Mouse (Mus musculus): ENCODE results near the gene Glt1d1.
A peak's percentile ranks its signal among the peaks of the same experiment; 100 is the strongest.
"Not testable (repeated sequence)": the region's sequence is repeated elsewhere in the genome, so short reads cannot be mapped to it uniquely, and the experiment has no call there.

Gene Glt1d1

DNA sequence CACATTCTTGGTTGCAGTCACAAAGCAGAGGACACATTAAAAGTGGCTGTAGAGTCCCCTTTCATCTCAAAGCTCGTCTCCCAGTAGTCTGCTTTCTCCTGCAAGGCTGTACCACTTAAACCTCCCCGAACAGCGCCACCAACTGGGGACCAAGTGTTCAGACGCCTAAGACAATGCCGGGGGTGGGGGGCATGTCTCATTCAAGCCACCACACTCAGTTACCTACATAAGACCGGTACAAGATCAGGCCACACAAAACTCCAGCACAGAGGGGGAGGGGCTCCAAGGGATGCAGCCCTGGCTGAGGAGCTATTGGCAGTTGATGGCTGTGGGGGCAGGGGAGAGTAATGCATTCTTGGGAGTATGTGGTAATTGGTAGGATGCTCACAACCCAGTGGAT is 68.1 kb downstream of the Glt1d1 start:
- DNase-seq: no peak

DNA sequence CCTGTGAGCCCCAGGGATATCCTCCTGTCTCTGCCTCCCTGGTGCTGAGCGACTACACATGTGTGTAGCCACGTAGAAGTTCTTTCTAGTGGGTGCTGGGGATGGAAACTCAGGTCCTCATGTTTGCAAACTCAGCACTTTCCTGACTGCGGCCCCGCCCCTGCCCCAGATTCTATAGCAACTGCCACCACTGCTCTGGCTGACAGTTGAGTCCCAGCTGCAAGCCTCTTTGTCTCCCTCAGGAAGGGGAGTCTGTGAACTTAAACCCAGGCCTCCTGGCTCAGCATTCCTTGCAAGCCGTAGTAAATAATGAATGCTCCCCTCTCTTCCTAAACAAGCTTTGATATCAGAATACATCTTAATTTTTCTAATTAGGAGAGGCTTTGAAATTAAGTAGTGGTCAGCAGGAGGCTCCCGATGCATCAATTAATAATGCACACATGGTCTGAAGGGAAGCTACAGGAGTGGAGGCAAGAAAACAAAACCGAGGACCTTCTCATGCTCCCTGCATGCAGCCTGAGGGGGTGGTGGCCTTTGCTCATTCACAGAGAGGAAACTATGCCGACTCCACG is 71.6 kb downstream of the Glt1d1 start:
- DNase-seq: no peak

DNA sequence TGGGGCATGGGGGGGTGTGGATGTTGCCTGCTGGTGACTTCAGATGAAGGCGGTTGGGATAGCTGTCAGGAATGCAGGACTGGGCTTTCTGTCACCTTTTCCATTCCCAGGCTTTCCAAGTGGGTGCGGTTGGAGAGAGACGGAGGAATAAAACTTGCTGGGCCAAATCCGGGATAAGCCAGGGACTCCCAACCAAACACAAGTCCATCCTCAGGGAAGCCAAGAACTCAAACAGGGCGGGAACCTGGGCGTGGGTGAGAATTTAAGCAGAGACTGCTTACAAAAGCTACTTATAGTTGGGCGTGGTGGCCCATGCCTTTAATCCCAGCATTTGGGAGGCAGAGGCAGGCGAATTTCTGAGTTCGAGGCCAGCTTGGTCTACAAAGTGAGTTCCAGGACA is 73.2 kb downstream of the Glt1d1 start:
- DNase-seq: no peak

DNA sequence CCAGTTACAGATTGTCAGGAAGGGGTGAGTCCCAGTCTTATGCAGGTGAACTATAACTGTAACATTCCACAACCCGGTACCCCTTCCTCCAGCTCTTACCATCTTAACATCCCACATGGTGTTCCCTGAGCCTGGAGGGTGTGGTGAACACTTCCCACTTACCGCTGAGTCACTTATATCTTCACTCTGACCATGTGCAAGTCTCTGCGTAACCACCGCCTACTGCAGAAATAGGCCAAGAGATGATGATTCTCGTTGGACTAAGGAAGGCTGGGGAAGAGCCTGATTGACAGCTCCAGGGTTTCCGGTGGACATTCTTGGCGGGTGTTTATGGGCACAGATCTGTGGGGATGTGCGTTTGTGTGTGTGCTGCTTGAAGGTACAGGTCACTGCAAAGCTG is 73.9 kb downstream of the Glt1d1 start:
- DNase-seq: peak; percentile 23

DNA sequence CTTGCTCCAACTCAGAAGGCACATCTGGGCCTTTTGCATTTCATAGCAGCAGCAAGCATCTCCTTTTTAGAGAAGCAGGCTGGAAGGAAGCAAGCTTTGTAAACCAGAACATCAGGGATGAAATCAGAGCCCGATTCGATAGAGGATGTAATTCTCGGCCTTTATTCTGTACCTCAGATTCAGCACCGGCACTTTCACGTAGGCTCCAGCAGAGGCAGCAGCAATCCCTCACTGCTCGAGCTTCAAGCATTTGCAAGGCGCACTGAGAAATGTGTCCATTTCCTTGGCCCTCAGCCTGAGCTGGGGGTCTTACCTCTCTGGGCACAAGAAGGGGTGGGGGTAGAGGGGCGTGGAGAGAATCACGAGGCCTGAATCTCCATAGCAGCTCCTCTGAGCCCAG is 76.1 kb downstream of the Glt1d1 start:
- peak; percentile 9 for DNase-seq

DNA sequence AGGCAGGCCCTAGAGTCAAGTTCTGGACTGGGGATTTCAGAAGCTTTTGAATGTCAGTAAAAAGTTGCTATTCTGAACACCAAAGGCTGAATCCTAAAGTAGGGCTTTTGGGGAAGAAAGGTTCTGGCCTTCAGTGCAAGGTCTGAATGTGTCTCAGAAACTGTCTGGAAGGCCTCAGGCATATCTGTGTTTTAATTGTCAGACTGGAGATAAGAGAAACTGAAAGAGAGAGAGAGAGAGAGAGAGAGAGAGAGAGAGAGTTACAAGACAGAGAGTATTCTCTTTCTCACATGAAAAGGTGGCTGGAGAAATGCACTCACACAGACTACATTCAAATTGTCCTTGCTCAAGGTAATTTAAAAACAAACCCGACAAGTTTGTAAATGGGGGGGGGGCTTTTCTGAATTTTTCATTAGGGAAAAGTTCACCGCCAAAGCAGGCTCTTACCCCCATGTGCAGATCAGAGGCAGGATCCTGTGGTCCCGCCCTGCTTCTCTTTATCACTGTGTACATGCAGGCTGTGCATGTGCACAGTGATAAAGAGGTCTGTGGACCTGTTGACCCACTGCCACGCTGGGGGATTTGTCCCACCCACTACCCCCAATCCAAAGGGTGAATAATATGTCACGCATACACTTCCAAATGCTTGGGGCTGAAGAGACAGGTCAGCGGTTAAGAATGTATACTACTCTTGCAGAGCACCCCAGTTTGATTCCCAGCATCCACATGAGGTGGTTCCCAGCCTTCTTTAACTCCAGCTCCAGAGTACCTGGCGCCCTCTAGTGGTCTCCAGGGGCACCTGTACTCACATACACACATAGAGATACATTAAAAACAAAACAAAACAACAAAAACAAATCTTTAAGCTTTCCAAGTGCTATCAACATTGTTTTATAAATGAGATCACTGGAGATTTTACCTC is 83.0 kb downstream of the Glt1d1 start:
- no peak for DNase-seq

DNA sequence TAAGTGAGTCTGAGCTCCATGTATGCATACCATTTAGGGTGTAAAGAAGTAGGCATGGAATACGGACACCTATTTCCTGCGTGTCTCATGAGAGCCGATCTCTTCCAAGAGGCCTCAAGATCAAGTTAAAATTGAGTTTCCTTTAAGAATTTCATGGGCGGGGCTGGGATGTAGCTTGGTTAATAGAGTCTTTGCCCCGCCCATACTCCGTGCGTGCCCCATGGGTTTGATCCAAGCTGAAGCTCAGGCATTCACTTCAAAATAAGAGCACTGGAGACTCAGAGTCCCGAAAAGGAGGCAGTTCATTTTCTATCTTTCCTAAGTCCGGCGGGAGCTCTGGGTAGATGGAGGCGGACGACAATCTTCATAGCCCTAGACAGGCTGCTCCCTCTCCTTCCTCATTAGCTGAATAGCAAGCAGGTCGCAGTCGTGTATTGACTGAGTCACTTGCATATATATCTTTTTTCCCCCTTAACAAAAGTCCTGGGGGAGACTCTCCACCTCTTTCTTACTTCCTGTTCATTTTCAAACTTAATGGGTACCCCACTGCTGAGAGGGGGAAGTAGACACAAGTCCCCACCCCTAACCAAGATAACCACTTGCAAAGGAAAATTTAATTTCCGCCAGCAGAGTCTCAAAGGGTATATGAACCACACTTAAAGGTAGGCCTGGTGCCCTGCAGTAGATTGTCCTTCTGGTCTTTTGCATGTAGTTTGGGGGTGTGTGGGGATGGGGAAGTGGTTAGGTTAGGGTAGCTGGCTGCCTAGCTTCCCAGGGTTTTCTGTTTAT is 88.7 kb downstream of the Glt1d1 start:
- no peak for DNase-seq

DNA sequence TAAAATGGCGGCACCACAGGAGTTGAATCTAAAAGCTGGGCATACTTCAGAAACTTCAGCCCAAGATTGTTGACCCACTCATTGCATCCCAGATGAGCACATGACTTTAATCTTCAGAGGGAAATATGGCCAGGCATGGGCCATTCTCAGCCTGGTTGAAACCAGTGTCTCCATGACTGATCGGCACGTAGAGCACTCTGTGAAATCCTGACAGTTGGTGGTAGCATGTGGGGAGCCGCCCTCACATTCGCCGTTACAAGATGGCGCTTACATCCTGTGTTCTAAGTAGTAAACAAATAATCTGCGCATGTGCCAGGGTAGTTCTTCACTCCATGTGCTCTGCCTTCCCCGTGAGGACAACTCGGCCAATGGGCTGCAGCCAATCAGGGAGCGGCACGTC is 90.1 kb downstream of the Glt1d1 start:
- DNase-seq: peak; percentile 68

DNA sequence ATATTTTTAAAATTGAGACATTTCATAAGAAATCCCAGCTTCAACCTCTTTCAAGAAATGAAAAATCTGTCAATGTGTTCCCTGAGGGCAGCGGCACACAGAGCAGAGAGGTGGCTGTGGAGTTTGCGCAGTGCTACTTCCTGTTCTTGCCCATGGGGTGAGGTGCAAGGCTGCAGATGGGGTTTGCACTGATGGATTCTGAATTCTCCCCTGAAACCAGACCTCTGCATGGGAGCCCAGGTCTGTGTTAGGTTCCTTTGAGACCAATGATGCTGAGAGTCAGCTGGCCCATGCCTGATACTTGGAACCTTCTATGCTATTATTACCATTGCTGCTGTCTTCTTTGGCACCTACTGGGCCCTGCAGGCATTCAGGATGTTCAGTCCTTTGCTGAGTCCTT is 98.3 kb downstream of the Glt1d1 start:
- no peak for DNase-seq

DNA sequence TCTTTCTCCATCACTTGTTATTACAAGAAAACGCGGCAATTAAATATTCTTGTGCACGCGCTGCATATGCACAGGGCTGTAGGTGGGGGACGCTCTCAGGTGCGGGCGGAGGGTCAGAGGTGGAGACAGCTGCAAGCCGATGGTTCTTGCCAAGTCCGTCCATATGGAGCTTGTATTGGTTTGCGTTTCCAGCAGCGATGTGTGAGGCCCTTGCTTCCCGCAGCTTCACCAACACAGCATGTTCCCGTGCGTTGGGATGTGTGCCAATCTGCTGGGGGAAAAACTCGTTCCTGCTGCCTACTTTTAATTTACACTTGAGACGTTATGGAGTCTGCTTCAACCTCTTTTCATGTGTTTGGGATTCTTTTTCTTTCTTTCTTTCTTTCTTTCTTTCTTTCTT is 109.3 kb downstream of the Glt1d1 start:
- DNase-seq: peak; percentile 44

DNA sequence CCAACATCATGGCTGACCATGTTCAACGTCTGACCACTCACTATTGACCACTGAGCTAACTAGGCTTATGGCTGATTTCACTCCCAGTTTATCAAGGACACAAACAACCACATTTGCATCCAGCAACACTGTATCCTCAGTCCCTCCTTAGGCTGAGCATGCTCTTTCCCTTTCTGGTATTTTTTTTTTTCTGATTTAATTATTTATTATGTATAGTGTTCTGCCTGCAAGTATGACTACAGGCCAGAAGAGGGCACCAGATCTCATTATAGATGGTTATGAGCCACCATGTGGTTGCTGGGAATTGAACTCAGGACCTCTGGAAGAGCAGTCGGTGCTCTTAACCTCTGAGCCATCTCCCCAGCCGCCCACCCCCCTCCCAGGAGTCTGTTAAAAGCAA is 117.5 kb downstream of the Glt1d1 start:
- not testable (repeated sequence) for DNase-seq

DNA sequence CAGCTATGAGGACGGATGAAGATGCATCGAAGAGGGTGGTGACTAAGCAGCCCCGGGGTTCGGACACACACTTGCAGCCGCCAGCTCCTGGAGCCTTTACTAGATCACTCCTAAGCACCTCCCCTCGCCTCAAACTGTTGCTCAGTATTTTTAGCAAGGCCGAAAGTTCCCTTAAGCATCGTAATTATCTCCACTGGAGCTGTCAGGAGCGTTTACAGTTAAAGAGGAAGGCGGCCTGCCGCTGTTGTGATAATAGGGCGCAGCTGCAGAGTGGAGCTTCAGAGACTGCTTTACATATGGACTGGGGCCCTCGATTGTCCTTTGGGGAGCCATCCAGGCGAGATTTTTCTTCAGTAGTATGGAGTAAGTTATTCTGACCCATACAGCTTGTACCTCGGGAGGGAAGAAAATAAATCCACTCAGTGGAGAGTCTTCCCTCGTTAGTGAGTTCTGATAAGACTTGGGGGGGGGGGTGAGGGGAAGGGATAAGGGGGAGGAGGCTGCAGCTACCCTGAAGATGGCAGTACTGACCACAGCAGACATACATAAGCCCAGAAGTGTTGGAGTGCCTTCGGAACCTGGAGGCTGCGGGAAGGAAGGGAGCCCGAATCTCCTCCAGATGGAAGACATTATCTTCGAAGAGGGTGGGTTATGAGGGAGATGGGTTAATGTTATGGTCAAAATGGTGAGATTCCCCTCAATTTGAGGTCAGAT is 119.4 kb downstream of the Glt1d1 start:
- DNase-seq: no peak

DNA sequence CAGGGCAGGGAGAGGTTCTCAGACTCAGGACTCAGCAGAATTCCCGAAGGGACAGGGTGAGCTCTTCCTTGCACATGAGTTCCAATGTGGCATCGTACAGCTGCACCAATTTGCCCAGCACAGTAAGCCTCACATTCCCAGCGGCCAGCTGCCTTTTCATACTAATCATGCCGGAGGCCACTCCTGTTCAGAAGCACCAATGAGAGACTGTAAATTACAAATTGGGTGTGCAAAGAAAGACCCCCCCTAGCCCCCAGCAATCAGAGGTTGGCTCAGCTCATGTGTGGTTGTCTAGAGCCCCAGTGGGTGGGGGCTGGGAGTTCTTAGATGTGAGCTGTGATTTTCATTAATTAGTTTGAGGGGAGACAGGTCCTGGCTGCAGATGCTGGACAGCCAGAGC is 123.5 kb downstream of the Glt1d1 start:
- no peak for DNase-seq

DNA sequence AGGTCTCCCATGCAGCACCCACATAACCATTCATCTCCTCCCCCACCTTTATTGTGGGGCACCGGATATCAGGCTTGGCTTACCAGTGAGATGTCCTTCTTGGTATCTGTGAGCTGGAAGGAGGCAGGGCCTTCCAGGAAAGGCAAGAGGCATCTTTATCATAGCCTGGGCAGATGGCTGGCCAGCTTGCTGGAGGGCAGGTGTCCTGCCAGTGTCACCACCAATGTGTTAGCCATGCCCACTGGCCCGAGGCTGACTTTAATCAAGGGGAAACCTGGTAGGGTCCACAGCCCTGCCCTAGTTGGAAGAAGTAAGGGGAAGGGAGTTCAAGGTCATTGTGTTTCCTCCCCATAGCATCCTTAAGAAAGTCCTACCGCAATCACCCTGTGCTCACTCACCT is 123.9 kb downstream of the Glt1d1 start:
- DNase-seq: no peak

DNA sequence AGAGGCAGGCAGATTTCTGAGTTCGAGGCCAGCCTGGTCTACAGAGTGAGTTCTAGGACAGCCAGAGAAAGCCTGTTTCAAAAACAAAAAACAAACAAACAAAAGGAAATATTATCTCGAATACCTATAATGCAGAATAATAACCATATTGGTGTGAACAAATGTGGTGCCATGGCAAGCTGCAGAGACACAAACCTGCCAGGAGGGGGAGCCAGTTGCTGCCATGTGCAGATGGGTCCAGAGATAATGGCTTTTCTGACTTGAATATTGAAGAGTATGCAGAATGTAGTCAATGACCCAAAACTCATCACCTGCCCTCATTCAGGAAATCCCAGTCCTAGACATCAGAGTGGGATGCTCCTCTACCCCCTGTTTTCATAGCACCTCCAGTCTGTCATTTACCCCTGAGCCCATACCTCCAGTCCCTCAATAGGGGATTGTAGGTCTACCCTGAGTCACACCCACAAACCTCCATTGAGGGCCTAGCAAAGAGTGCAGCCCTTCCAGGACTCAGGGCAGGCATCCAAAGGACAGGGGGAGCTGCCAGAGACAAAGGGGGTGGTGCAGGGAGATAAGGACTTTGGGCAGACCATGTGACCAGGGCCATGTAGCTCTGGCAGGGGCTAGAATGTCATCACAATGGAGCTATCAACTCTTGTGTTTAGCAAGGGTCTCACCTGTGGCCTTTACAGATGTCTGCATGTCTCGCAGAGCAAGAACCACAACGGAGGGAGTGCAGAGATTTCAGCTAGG is 124.8 kb downstream of the Glt1d1 start:
- no peak for DNase-seq

DNA sequence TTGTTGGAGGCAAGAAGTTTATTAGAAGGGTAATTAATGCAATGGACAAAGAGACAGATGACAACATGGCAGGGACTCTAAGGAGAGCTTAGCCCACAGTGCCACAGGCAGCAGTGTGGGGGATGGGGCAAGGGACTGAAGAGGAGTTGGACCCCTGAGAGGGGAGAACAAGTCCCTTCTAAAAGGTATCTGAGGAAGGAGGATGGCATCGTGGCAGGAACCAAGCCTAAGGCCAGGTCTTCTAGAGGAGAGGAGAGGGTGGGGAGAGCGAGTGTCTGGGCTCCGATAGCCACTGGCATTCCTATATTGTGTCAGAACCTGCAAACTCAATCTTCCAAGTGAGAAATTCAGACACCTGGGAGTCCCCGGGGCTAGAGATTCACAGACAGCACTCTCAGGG is 126.5 kb downstream of the Glt1d1 start:
- DNase-seq: no peak

All from layer of hippocampus, adult 9-11 months (tissue).